Mouse (Mus musculus) intestine, postnatal 0 days (tissue): ENCODE measurements around the gene Mgst3. TPM values are rescaled to one million over a fixed set of nuclear protein-coding genes. Genes with fewer than 3 reads are reported as not detected.
A peak's percentile ranks its signal among the peaks of the same experiment; 100 is the strongest.

Experiments used
- ATAC-seq: fragments of 200-750 bp; cut with Nextera tagmentation; 2 replicates; pipeline ENCODE4 v1.8.0; 2017; ENCODE audit warnings: mild to moderate bottlenecking, moderate TSS enrichment, moderate library complexity
- H3K27ac ChIP-seq: fragments of 300-500 bp; sonication (generic); 2 replicates; pipeline ENCODE4 v1.5.1; 2014; ENCODE audit warnings: mild to moderate bottlenecking, low read depth, low read length, moderate library complexity
- H3K27me3 ChIP-seq: fragments of 300-500 bp; sonication (generic); replicated peaks from 2 replicates; pipeline ENCODE4 v1.6.1; 2014; ENCODE audit warnings: low read length, mixed read lengths; ENCODE audit not compliant: control insufficient read depth, insufficient read depth
- H3K36me3 ChIP-seq: fragments of 300-500 bp; sonication (generic); 2 replicates; pipeline ENCODE4 v1.6.1; 2014; ENCODE audit warnings: mild to moderate bottlenecking, moderate library complexity; ENCODE audit not compliant: control insufficient read depth, insufficient read depth
- H3K4me1 ChIP-seq: fragments of 300-500 bp; sonication (generic); replicated peaks from 2 replicates; pipeline ENCODE4 v1.6.1; 2014; ENCODE audit warnings: antibody characterized with exemption, low read length, mixed read lengths; ENCODE audit not compliant: control insufficient read depth, insufficient read depth
- H3K4me2 ChIP-seq: fragments of 300-500 bp; sonication (generic); replicated peaks from 2 replicates; pipeline ENCODE4 v1.6.1; 2014; ENCODE audit warnings: low read depth, mild to moderate bottlenecking, moderate library complexity
- H3K4me3 ChIP-seq: fragments of 300-500 bp; sonication (generic); 2 replicates; pipeline ENCODE4 v1.5.1; 2014; ENCODE audit warnings: low read depth, low read length
- H3K9ac ChIP-seq: fragments of 300-500 bp; sonication (generic); 2 replicates; pipeline ENCODE4 v1.6.1; 2014; ENCODE audit warnings: mild to moderate bottlenecking, low read depth, low read length
- H3K9me3 ChIP-seq: fragments of 300-500 bp; sonication (generic); 2 replicates; pipeline ENCODE4 v1.6.1; 2016; ENCODE audit warnings: mixed run types; ENCODE audit not compliant: control insufficient read depth
- CTCF ChIP-seq: sonication (generic); IDR thresholded peaks from 2 replicates; pipeline ENCODE4 v1.5.1; 2016; ENCODE audit warnings: low read depth, mild to moderate bottlenecking, control low read depth, antibody characterized with exemption, moderate library complexity
- WGBS: fragments of 180-500 bp; shearing (Covaris S2); extraction: QIAGEN DNeasy Blood & Tissue Kit; methylation state at CpG from one replicate; pipeline ENCODE4 v1.1.7; 2014; 5-methylcytosine and 5-hydroxymethylcytosine counted together
- polyA plus RNA-seq: library from polyadenylated mRNA; unstranded; fragments of >200 nt; fragmentation: Nextera tagmentation; extraction: Ambion mirVana; gene quantifications from 2 replicates; pipeline ENCODE4 v1.2.1, GENCODE M21; 2015

Gene Mgst3
- polyA plus RNA-seq, 1 experiment from 2014 or later = 323 TPM

DNA sequence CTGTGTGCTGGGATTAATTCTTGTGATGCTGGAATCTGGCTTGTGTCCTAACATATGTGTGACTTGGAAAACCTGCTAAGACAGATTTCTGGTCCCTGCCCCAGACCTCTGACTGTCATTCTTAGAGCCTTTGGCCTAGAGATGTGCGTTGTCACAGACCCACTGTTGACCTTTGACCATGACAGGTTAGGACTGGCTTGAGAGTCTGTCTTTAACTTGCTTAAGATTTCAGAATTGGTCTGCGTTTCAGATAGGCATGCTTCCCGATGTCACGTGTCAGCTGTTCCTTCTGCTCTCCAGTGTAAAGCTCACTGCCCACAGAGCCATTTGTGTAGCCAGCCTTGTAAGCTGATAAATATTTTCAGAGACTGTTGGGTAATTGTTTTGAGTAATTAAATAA lies 30.8 kb downstream of the Mgst3 start:
- peak; percentile 68 for ATAC-seq

DNA sequence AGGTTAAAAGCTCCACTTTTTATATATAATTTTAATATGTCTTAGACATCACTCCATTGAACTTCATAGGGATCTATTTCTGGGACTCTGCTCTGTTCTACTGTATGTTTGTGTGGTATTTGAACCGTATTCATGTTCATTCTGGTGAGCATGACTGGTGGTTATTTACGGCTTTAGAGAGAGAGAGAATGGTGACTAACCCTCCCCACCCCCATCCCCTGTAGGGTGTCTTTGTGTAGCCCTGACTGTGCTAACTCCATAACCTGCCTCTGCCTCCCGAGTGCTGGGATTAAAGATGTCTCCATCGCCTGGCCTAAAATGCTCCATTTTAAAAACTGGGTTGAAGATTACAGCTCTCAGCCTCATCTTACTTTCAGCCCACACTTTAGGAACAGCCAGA lies 33.4 kb downstream of the Mgst3 start:
- Histone ChIP-seq H3K27me3 (no peaks in the 10 kb centered on the region), H3K9ac (no peak overlapping the region), H3K4me2 (no peak overlapping the region), H3K36me3 (peaks cover 83% of the 10 kb centered on the region), H3K27ac (no peak overlapping the region), H3K9me3 (no peaks in the 10 kb centered on the region), H3K4me3 (no peak overlapping the region), H3K4me1 (no peaks in the 10 kb centered on the region)
- no peak for TF ChIP-seq CTCF
- 83% methylated on average over 4 of the region's 4 CpGs for WGBS
- ATAC-seq = no peak

More for the DNA sequence above, 30.8 kb downstream of the Mgst3 start:
- no peaks in the 10 kb centered on the region for H3K27me3 ChIP-seq
- H3K27ac ChIP-seq = no peak overlapping the region; the same call in 1 of the 2 replicates
- no peaks in the 10 kb centered on the region for H3K4me1 ChIP-seq
- H3K9me3 ChIP-seq = no peaks in the 10 kb centered on the region
- H3K9ac ChIP-seq = no peak overlapping the region
- no peak for TF ChIP-seq CTCF
- 66% methylated on average over 4 of the region's 4 CpGs for WGBS
- H3K4me2 ChIP-seq = no peak overlapping the region
- H3K36me3 ChIP-seq = peaks cover 81% of the 10 kb centered on the region
- H3K4me3 ChIP-seq = no peak overlapping the region

DNA sequence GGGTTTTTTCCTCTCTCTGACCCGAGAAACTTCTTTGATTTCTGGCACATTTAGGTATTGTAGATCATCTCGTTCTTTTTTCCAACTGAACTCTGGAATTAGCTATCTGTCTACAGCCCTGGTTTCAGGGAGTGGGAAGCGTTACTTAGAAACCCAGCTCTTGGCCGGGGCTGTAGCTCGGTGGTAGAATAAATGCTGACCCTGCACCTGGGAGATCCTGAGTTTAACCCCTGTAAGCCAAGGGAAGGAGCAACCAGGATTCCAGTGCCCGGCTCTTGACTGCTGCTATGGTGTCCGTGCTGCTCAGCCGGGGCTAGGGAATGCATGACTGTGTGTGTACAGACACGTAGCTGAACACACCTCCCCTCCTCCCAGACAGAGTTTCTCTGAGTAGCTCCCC lies 34.9 kb downstream of the Mgst3 start:
- H3K9ac ChIP-seq = no peak overlapping the region
- no peak overlapping the region for H3K27ac ChIP-seq
- H3K4me2 ChIP-seq = no peak overlapping the region
- no peaks in the 10 kb centered on the region for H3K4me1 ChIP-seq
- no peaks in the 10 kb centered on the region for H3K27me3 ChIP-seq
- TF ChIP-seq CTCF = no peak
- ATAC-seq = no peak
- no peak overlapping the region for H3K4me3 ChIP-seq
- H3K9me3 ChIP-seq = no peaks in the 10 kb centered on the region
- H3K36me3 ChIP-seq = peaks cover 80% of the 10 kb centered on the region
- WGBS = 73% methylated on average over 9 of the region's 9 CpGs

DNA sequence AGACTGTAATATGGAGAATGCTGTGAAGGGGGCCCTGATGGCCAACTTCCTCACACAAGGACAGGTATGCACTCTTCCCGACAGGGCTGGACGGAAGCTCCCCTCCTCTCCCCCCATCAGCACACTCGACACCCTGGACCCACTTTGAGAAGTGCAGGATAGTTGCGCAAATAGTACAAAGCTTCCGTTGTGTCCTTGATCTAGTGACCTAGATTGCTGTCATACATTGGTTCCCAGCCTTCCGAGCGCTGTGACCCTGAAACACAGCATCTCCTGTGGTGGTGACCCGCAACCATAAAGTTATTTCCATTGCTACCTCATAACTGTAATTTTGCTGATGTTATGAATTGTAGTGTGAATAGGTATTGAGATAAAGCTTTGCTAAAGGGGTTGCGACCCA lies 36.3 kb downstream of the Mgst3 start:
- H3K9me3 ChIP-seq = no peaks in the 10 kb centered on the region
- no peak overlapping the region for H3K4me2 ChIP-seq
- TF ChIP-seq CTCF = no peak
- H3K36me3 ChIP-seq = peaks cover 72% of the 10 kb centered on the region
- no peak overlapping the region for H3K4me3 ChIP-seq
- no peak overlapping the region for H3K27ac ChIP-seq
- WGBS = 75% methylated on average over 9 of the region's 9 CpGs
- H3K27me3 ChIP-seq = no peaks in the 10 kb centered on the region
- no peaks in the 10 kb centered on the region for H3K4me1 ChIP-seq
- ATAC-seq = no peak
- H3K9ac ChIP-seq = no peak overlapping the region

DNA sequence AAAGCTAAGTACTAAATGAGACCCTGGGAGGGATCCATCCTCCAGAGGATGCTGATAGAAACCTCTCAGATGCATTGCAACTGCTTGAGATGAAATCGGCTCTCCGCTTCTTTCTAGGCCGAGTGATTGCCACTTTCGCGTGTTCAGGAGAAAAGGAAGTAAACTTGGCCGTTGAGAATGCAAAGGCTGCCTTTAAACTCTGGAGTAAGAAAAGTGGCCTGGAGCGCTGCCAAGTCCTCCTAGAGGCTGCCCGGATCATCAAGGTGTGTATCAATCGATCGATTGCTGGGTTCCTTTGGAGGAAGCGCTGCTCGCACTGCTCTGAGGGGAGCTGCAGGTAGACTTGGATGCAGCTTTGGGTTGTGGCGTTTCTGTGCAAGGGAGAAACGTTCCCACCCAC lies 41.2 kb downstream of the Mgst3 start:
- H3K27ac ChIP-seq = no peak overlapping the region
- no peaks in the 10 kb centered on the region for H3K9me3 ChIP-seq
- no peaks in the 10 kb centered on the region for H3K4me1 ChIP-seq
- H3K4me2 ChIP-seq = peak overlapping the region; percentile 27; the same call in 1 of the 2 replicates
- no peak for TF ChIP-seq CTCF
- H3K36me3 ChIP-seq = peaks cover 32% of the 10 kb centered on the region
- ATAC-seq = no peak
- no peak overlapping the region for H3K9ac ChIP-seq
- H3K27me3 ChIP-seq = no peaks in the 10 kb centered on the region
- H3K4me3 ChIP-seq = no peak overlapping the region; the same call in 1 of the 2 replicates
- 57% methylated on average over 14 of the region's 14 CpGs for WGBS

DNA sequence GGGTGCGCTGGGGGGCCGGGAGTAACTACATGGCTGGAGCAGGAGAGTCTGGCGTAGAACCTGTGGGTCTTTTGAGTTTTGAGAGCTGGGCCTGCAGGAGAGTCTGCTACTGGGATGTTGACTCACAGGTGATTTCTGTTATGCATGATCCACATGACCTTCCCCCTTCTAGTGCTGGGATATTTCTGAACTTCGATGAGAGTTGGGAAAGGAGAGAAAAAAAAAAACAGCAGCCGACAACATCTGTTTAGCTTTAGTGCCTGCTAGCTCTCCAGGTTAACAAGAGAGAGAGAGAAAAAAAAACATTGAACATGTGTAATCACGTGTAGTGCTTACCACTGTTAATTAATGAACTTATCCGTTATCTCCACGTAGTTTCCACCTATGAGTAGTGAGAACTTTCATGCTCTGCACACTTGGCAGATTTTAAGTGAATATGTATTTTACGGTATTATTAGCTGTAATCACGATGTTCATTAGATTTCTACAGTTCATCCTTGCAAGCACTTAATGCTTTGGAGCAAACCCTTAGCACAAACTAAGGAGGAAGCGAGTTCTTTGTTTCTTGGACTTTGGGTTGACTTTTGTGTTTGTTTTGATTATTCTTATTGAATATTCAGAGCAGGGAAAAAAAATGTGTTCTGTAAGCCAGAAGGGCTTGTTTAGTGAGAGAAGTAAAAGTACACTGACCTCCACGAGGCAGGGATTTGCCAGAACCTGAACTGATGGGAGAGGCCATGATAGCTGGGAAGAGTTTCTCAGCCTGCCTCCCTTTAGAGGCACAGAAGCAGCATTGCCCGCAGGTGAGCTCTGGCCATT lies 42.8 kb downstream of the Mgst3 start:
- TF ChIP-seq CTCF = no peak
- peak overlapping the region; percentile 74 for H3K9ac ChIP-seq
- no peaks in the 10 kb centered on the region for H3K27me3 ChIP-seq
- peak overlapping the region; percentile 84 for H3K4me2 ChIP-seq
- ATAC-seq = no peak
- WGBS = 20% methylated on average over 13 of the region's 13 CpGs
- peak overlapping the region; percentile 96 for H3K27ac ChIP-seq
- peaks cover 16% of the 10 kb centered on the region for H3K36me3 ChIP-seq
- H3K4me3 ChIP-seq = peak overlapping the region; percentile 70
- H3K9me3 ChIP-seq = no peaks in the 10 kb centered on the region
- H3K4me1 ChIP-seq = no peaks in the 10 kb centered on the region
